Mouse (Mus musculus) bone marrow, adult 2 months (tissue): ENCODE measurements at regions not wholly inside any gene's neighbourhood (a gene's known extent, or its start where the extent isn't known, plus 50 kb on each side); places are given as distances from the start of the nearest gene placed in this dataset.

Experiments
- CTCF ChIP-seq: fragments of 200-500 bp; IDR thresholded peaks from 2 replicates; pipeline ENCODE4 v1.5.1; 2011; ENCODE audit warnings: low read length, control low read depth; ENCODE audit not compliant: control insufficient read depth, insufficient read depth
- POLR2A ChIP-seq: fragments of 200-500 bp; IDR thresholded peaks from 2 replicates; pipeline ENCODE4 v1.6.1; 2011; ENCODE audit warnings: low read depth, mild to moderate bottlenecking, control low read depth, low read length, borderline replicate concordance; ENCODE audit not compliant: control insufficient read depth

DNA sequence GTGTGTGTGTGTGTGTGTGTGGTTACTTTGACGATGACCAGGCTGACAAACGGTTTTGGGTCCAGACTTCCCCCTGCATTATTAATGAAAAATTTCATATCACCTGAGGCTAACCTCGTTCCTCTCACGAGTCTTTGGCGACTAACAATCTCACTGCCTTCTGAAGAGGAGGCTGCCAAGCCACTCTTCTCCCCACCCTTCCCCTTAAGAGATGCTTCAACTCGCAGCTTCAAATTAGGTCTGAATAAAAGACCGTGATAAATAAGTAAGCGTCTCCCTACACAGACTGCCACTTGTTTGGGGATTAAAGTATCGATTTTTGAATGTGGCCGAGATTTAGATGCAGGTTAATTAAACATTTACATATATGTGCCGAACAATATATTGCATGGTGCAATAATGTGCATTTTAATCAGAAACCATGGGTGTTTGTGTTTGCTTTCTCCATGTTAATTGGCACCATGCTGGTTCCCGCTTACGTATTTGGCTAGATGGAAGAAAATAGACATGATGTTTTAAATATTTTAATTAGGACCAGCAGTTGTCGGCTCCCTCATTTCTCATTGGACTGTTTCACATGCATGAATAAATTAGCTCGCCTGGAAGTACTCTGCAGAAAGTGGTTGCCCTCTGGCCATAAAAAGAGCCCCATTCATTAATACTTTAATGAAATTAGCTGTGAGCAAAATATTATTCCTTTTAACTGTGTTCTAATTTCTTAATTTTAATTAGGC lies 139.1 kb downstream of the Anxa2 start:
- TF ChIP-seq CTCF (no peak), POLR2A (no peak)
